Mouse (Mus musculus) intestine, embryonic 14.5 days (tissue): Measurements from ENCODE around the gene Esyt3. TPM values are rescaled to one million over a fixed set of nuclear protein-coding genes. Genes with fewer than 3 reads are reported as not detected.

ENCODE experiments used
- ATAC-seq: fragments of 200-750 bp; cut with Nextera tagmentation; replicated peaks from 2 replicates; pipeline ENCODE4 v1.8.0; 2017; ENCODE audit warnings: low read depth, moderate number of reproducible peaks, moderate TSS enrichment, moderate library complexity; ENCODE audit not compliant: low FRiP score, low TSS enrichment
- DNase-seq: peaks from one replicate; pipeline ENCODE4 v3.0.0-alpha.2; 2018; ENCODE audit warnings: low spot score
- H3K27ac ChIP-seq: fragments of 300-500 bp; sonication (generic); 2 replicates; pipeline ENCODE4 v1.5.1; 2014; ENCODE audit warnings: low read depth, mild to moderate bottlenecking, control low read depth
- H3K27me3 ChIP-seq: fragments of 300-500 bp; sonication (generic); replicated peaks from 2 replicates; pipeline ENCODE4 v1.6.1; 2014; ENCODE audit warnings: low read length, control low read depth; ENCODE audit not compliant: control insufficient read depth, insufficient read depth
- H3K36me3 ChIP-seq: fragments of 300-500 bp; sonication (generic); 2 replicates; pipeline ENCODE4 v1.6.1; 2014; ENCODE audit warnings: low read length, control low read depth; ENCODE audit not compliant: control insufficient read depth, insufficient read depth
- H3K4me1 ChIP-seq: fragments of 300-500 bp; sonication (generic); replicated peaks from 2 replicates; pipeline ENCODE4 v1.6.1; 2014; ENCODE audit warnings: low read length, control low read depth, mixed read lengths; ENCODE audit not compliant: control insufficient read depth, insufficient read depth
- H3K4me2 ChIP-seq: fragments of 300-500 bp; sonication (generic); 2 replicates; pipeline ENCODE4 v1.6.1; 2014; ENCODE audit warnings: low read length
- H3K4me3 ChIP-seq: fragments of 300-500 bp; sonication (generic); 2 replicates; pipeline ENCODE4 v1.5.1; 2014; ENCODE audit warnings: low read depth, low read length, control low read depth, mixed read lengths
- H3K9ac ChIP-seq: fragments of 300-500 bp; sonication (generic); 2 replicates; pipeline ENCODE4 v1.6.1; 2014; ENCODE audit warnings: mild to moderate bottlenecking, low read length
- H3K9me3 ChIP-seq: fragments of 300-500 bp; sonication (generic); 2 replicates; pipeline ENCODE4 v1.6.1; 2016; ENCODE audit warnings: low read length, control low read depth; ENCODE audit not compliant: control insufficient read depth
- WGBS: fragments of 180-500 bp; shearing (Covaris S2); extraction: QIAGEN DNeasy Blood & Tissue Kit; methylation state at CpG from one replicate; pipeline ENCODE4 v1.1.7; 2014; 5-methylcytosine and 5-hydroxymethylcytosine counted together
- polyA plus RNA-seq: library from polyadenylated mRNA; unstranded; fragments of >200 nt; fragmentation: Nextera tagmentation; extraction: Ambion mirVana; gene quantifications from 2 replicates; pipeline ENCODE4 v1.2.1, GENCODE M21; 2014

Esyt3 gene
- polyA plus RNA-seq, 1 experiment from 2014 or later = 0.24 TPM

DNA sequence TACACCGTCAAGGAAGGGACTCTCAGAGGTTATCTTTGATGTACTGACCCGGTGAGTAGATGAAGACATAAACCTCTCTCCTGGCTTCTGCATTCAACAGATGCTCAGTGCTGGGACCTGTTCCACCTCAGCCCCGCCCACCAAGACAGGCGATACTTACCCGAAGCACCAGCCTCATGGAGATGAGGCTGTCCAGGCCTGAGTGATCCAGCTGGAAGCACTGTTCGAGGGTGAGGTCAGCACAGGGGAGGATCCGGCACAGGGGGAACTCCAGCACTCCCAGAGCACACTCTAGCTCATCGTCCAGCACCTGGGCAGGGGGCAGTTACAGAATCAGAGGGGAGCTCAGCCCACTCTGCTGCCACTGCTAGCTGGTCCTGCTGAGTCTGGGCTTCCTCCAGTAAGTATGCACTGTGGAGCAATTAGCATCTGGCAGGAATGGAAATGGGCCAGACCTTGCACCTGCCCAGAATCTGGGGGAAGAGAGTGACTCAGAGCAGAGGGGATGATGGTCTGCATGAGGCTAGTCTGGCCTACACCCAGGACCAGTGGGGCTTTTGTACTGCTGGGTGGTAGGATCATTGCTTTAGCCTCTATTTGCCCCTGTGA is 38.9 kb downstream of the Esyt3 start:
- Histone ChIP-seq H3K27me3 (no peaks in the 10 kb centered on the region), H3K36me3 (no peaks in the 10 kb centered on the region), H3K27ac (no peak overlapping the region), H3K4me2 (no peak overlapping the region), H3K9me3 (no peaks in the 10 kb centered on the region), H3K4me3 (no peak overlapping the region), H3K9ac (no peak overlapping the region), H3K4me1 (no peaks in the 10 kb centered on the region; the same call in 1 of the 2 replicates)
- DNase-seq = no peak
- ATAC-seq = 0 out of 2 replicates have a peak, but pooled peaks have one; percentile 53
- WGBS = 32% methylated on average over 8 of the region's 8 CpGs

DNA sequence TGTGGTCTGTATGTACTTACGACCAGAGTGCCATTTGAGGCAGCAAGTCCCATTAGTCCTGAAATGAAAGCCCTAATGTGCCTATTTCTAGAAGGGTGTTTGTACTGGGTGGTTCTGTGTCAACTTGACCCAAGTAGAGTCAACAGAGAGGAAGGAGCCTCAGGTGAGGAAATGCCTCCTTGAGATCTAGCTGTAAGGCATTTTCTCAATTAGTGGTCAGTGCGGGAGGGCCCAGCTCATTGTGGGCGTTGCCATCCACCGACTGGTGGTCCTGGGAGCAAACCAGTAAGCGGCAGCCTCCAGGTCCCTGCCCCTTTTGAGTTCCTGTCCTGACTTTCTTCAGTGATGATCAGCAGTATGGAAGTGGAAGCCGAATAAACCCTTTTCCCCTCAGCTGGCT is 52.1 kb downstream of the Esyt3 start:
- ATAC-seq = no peak
- no peak overlapping the region for H3K4me2 ChIP-seq
- DNase-seq = no peak
- peaks cover 24% of the 10 kb centered on the region for H3K36me3 ChIP-seq
- H3K4me1 ChIP-seq = no peaks in the 10 kb centered on the region
- no peak overlapping the region for H3K27ac ChIP-seq
- H3K4me3 ChIP-seq = no peak overlapping the region
- no peaks in the 10 kb centered on the region for H3K27me3 ChIP-seq
- H3K9me3 ChIP-seq = no peaks in the 10 kb centered on the region
- no peak overlapping the region for H3K9ac ChIP-seq
- WGBS = 81% methylated on average over 6 of the region's 6 CpGs

GRCm38 (mm10) chr9:99304296-99304695 is 54.1 kb downstream of the Esyt3 start:
- Histone ChIP-seq H3K4me1 (no peaks in the 10 kb centered on the region), H3K4me2 (no peak overlapping the region), H3K4me3 (no peak overlapping the region), H3K9ac (no peak overlapping the region), H3K27me3 (no peaks in the 10 kb centered on the region), H3K36me3 (peaks cover 24% of the 10 kb centered on the region), H3K9me3 (no peaks in the 10 kb centered on the region), H3K27ac (no peak overlapping the region)
- ATAC-seq (no peak), DNase-seq (no peak)
- WGBS = 89% methylated on average over 5 of the region's 5 CpGs

Other genes starting within 250 kb of the Esyt3 start
- gene Pik3cb, start 217.9 kb downstream of the Esyt3 start, polyA plus RNA-seq = 0.88 and 0.99 TPM in 2 replicates
- gene Faiml, start 121.3 kb downstream of the Esyt3 start, polyA plus RNA-seq = not detected in 2 replicates
- gene Cep70, start 115.2 kb downstream of the Esyt3 start, polyA plus RNA-seq = 28.0 and 30.6 TPM in 2 replicates
- 11.8 and 13.2 TPM in 2 replicates for gene Mras, start 78.8 kb upstream of the Esyt3 start, polyA plus RNA-seq
- gene Nme9, start 92.9 kb upstream of the Esyt3 start, polyA plus RNA-seq = not detected in 2 replicates
- 28.9 and 32.5 TPM in 2 replicates for gene Armc8, start 210.3 kb upstream of the Esyt3 start, polyA plus RNA-seq
- gene Dbr1, start 217.2 kb upstream of the Esyt3 start, polyA plus RNA-seq = 27.8 TPM in 2 replicates